Mouse (Mus musculus) heart, adult 8-10 months (tissue): ENCODE data around the gene Mrgpra9. TPM values are rescaled to one million over a fixed set of nuclear protein-coding genes. Genes with fewer than 3 reads are reported as not detected.
"Not testable (repeated sequence)": the region's sequence is repeated elsewhere in the genome, so short reads cannot be mapped to it uniquely, and the experiment has no call there.

ENCODE experiments used
- DNase-seq: peaks from one replicate; pipeline ENCODE4 v3.0.0; 2022; ENCODE audit warnings: low spot score
- total RNA-seq, 4 experiments: library from RNA; stranded (reverse); gene quantifications; 2 replicates each; pipeline ENCODE4 v1.2.4; 2022

Gene Mrgpra9
- total RNA-seq = not detected

- no peak for DNase-seq
Observed at GRCm38 (mm10) chr7:47252770-47253169, at the start of gene Mrgpra9. Mrgpra9 (minus strand) TSS chr7:47252848.

- not testable (repeated sequence) for DNase-seq
Observed at GRCm38 (mm10) chr7:47299612-47300011, 47.0 kb upstream of the Mrgpra9 start.

DNA sequence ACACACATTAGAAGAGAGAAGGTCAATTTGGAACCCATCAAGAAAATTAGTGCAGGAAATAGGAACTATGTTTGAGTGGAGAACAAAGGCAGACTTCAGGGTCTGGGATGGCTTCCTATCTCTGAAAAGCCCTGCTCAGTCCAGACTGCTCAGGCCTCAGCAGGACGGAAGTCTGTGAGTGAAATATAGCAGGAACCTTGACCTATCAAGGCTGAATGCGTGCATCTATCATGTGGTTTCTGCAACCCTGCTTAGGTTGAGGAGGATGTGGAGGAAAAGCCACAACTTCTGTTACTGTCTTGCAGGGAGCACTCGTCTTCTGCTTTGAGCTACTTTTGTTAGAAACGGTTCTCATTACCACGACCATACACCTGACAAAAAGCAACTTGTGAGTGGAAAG, 18.9 kb upstream of the Mrgpra9 start:
- DNase-seq = not testable (repeated sequence)

- DNase-seq = no peak
Observed at GRCm38 (mm10) chr7:47244658-47245057, 8.0 kb downstream of the Mrgpra9 start.

- no peak for DNase-seq
Observed at GRCm38 (mm10) chr7:47204830-47205229, 47.8 kb downstream of the Mrgpra9 start, which contains the start of gene Mrgpra6. Mrgpra6 (minus strand) TSS chr7:47204920.

DNA sequence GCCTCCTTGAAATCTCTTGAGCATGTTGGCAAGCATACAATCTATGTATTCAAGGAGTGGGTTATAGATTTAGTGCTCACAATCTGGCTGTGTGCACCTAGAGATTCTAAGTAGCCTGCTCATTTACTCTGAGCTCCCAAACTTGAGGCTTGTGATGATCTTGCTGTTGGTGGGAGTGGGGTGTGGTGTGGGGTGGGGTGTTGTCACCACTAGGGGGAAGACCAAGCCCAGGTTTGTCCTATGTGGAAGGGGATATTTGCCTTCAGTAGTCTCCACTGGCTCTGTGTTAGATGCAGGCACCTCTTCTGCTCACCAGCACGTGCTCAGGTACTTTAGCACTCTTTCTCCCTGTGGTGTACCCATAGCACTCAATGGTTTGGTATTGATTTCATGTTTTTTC, 57.4 kb downstream of the Mrgpra9 start:
- no peak for DNase-seq

Other genes with a start within 250 kb of the Mrgpra9 start
- 1 to 10 TPM; 5.7 to 6.4 (median 6.2) TPM for gene Spty2d1, start 244.4 kb downstream of the Mrgpra9 start, total RNA-seq
- 10 to 100 TPM; 20.6 to 33.5 (median 24.9) TPM for gene Tmem86a, start 202.2 kb downstream of the Mrgpra9 start, total RNA-seq
- not detected for gene Ptpn5, start 119.2 kb downstream of the Mrgpra9 start, total RNA-seq
- gene Mrgpra6, start 47.9 kb downstream of the Mrgpra9 start, total RNA-seq = not detected
- gene Mrgpra1, start 101.4 kb upstream of the Mrgpra9 start, total RNA-seq = not detected
- not detected for gene Mrgpra2a, start 199.3 kb upstream of the Mrgpra9 start, total RNA-seq